Mouse (Mus musculus) heart, postnatal 0 days (tissue): ENCODE measurements around the gene Myo15b. TPM values are rescaled to one million over a fixed set of nuclear protein-coding genes. Genes with fewer than 3 reads are reported as not detected.

Source experiments
- ATAC-seq: fragments of 200-750 bp; cut with Nextera tagmentation; 2 replicates; pipeline ENCODE4 v1.8.0; 2017; ENCODE audit warnings: low read depth, moderate number of reproducible peaks, moderate library complexity; ENCODE audit not compliant: insufficient read depth
- DNase-seq: peaks from one replicate; pipeline ENCODE4 v3.0.0-alpha.2; 2016; ENCODE audit warnings: low spot score
- H3K27ac ChIP-seq: fragments of 300-500 bp; sonication (generic); 2 replicates; pipeline ENCODE4 v1.5.1; 2014; ENCODE audit warnings: low read depth, mild to moderate bottlenecking
- H3K27me3 ChIP-seq: fragments of 300-500 bp; sonication (generic); 2 replicates; pipeline ENCODE4 v1.6.1; 2014; ENCODE audit warnings: low read length, mixed read lengths; ENCODE audit not compliant: control insufficient read depth, insufficient read depth
- H3K36me3 ChIP-seq: fragments of 300-500 bp; sonication (generic); replicated peaks from 2 replicates; pipeline ENCODE4 v1.6.1; 2014; ENCODE audit warnings: low read length, mixed read lengths; ENCODE audit not compliant: control insufficient read depth, insufficient read depth
- H3K4me1 ChIP-seq: fragments of 300-500 bp; sonication (generic); 2 replicates; pipeline ENCODE4 v1.6.1; 2014; ENCODE audit warnings: antibody characterized with exemption; ENCODE audit not compliant: control insufficient read depth, insufficient read depth
- H3K4me2 ChIP-seq: fragments of 300-500 bp; sonication (generic); 2 replicates; pipeline ENCODE4 v1.6.1; 2014; ENCODE audit warnings: low read depth, mild to moderate bottlenecking, low read length, moderate library complexity
- H3K4me3 ChIP-seq: fragments of 300-500 bp; sonication (generic); 2 replicates; pipeline ENCODE4 v1.5.1; 2014; ENCODE audit warnings: low read depth, low read length
- H3K9ac ChIP-seq: fragments of 300-500 bp; sonication (generic); replicated peaks from 2 replicates; pipeline ENCODE4 v1.6.1; 2014; ENCODE audit warnings: low read depth, low read length, mixed read lengths
- H3K9me3 ChIP-seq: fragments of 300-500 bp; sonication (generic); replicated peaks from 2 replicates; pipeline ENCODE4 v1.6.1; 2016; ENCODE audit warnings: low read length; ENCODE audit not compliant: control insufficient read depth
- CTCF ChIP-seq: IDR thresholded peaks from 2 replicates; pipeline ENCODE4 v1.5.1; 2016; ENCODE audit warnings: antibody characterized with exemption, control low read depth, low read depth
- EP300 ChIP-seq: IDR thresholded peaks from 2 replicates; pipeline ENCODE4 v1.6.1; 2016; ENCODE audit warnings: antibody characterized with exemption, low read depth
- whole genome bisulfite sequencing: fragments of 180-500 bp; shearing (Covaris S2); extraction: QIAGEN DNeasy Blood & Tissue Kit; methylation state at CpG from one replicate; pipeline ENCODE4 v1.1.7; 2014; 5-methylcytosine and 5-hydroxymethylcytosine counted together
- polyA plus RNA-seq: library from polyadenylated mRNA; unstranded; fragments of >200 nt; fragmentation: Nextera tagmentation; extraction: Ambion mirVana; gene quantifications from 2 replicates; pipeline ENCODE4 v1.2.1, GENCODE M21; 2015
- total RNA-seq: library from RNA; depleted of rRNA; stranded (reverse); fragments of >200 nt; gene quantifications from 2 replicates; pipeline ENCODE4 v1.2.3, GENCODE M21; 2014; ENCODE audit warnings: low replicate concordance

Myo15b gene
- total and polyA plus RNA-seq, 2 experiments from 2014 or later, result 0.04 TPM; not detected in 1

DNA sequence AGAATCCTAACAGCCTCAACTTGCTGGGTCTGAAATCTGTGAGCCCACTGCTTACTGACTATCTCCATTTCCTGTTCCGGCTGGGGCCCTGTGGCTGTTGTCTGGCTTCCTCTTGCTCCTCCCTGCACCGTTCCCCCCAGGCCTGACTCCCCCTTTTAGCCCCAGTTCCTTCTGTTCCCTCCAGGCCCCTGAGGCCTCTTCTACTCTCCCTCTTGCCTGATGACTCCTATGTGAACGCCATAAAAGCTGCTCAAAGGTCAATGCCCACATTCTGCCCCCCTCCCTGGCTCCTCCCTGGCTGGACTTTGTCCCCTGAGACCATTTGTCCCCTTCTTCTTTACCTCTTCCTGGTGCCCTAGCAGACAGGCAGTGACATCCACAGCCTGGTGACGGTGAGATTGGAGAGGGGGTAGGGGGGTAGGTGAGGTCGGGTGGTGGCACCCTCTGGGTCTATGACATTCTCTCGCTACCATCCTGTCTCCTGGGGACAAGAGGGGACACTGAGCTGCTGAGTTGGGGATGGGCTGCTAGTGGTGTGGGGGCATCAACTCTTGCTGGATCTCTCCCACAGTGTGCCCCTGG is 19.1 kb downstream of the Myo15b start:
- H3K4me2 ChIP-seq, result no peak overlapping the region
- no peak overlapping the region for H3K9ac ChIP-seq
- 57% methylated on average over 6 of the region's 6 CpGs for WGBS
- no peaks in the 10 kb centered on the region for H3K36me3 ChIP-seq
- DNase-seq (no peak), ATAC-seq (no peak)
- no peaks in the 10 kb centered on the region for H3K9me3 ChIP-seq
- H3K27ac ChIP-seq, result no peak overlapping the region
- H3K27me3 ChIP-seq, result no peaks in the 10 kb centered on the region
- 0 out of 2 replicates have a peak, but pooled peaks cover 1% of the 10 kb centered on the region for H3K4me1 ChIP-seq
- H3K4me3 ChIP-seq, result no peak overlapping the region
- no peak for TF ChIP-seq CTCF
- no peak for TF ChIP-seq EP300

DNA sequence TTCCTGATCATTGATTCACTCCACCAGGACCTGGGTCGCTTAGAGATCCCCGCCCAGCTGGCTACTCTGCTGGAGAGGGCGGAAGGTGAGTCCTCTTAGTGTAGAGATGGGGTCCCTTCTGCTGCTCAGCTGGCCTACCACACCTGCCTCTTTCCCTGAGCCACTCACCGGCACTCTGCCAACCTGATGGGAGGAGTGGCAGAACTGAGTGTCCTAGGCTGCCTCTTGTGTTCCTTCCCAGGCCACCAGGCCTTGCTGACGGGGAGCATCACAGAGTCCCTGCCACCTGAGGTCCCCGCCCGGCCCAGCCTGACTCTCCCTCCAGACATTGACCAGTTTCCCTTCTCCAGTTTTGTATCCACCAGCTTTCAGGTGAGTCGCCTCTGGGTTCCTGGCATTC is 19.9 kb downstream of the Myo15b start:
- 79% methylated on average over 8 of the region's 8 CpGs for WGBS

GRCm38 (mm10) chr11:115881002-115881401 is 22.8 kb downstream of the Myo15b start:
- Histone ChIP-seq H3K9ac (no peak overlapping the region), H3K4me3 (no peak overlapping the region), H3K36me3 (no peaks in the 10 kb centered on the region), H3K9me3 (no peaks in the 10 kb centered on the region), H3K27me3 (peaks cover 11% of the 10 kb centered on the region; the same call in 1 of the 2 replicates), H3K27ac (no peak overlapping the region), H3K4me2 (no peak overlapping the region), H3K4me1 (no peaks in the 10 kb centered on the region)
- 31% methylated on average over 5 of the region's 5 CpGs for WGBS
- ATAC-seq, result no peak
- no peak for DNase-seq
- TF ChIP-seq EP300 (no peak), CTCF (peak; percentile 55)

More for the DNA sequence above, 19.9 kb downstream of the Myo15b start:
- no peak overlapping the region for H3K27ac ChIP-seq
- DNase-seq (no peak), ATAC-seq (no peak)
- TF ChIP-seq EP300, result no peak
- no peak overlapping the region for H3K4me3 ChIP-seq
- H3K4me1 ChIP-seq, result no peaks in the 10 kb centered on the region
- no peaks in the 10 kb centered on the region for H3K9me3 ChIP-seq
- peaks cover 4% of the 10 kb centered on the region; the same call in 1 of the 2 replicates for H3K27me3 ChIP-seq
- H3K9ac ChIP-seq, result no peak overlapping the region
- no peaks in the 10 kb centered on the region for H3K36me3 ChIP-seq
- H3K4me2 ChIP-seq, result no peak overlapping the region

DNA sequence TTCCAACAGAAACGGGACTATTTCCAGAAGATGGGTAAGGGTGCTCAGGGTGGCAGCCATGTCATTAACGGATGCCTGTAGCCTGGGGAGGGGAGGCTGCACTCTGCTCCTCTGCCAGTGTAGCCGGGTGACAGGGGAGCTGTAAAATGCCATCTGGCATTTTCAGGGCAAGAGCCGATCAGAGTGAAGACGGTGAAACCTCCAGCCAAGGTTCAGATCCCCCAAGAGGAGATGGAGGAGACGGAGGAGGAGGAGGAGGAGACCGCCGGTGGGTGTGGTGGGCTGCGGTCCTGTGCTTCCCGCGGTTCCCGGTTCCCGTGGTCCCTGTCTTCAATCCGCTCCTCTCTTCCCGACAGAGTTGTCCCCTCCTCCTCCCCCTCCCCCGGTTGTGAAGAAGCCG is 25.0 kb downstream of the Myo15b start:
- 0 out of 2 replicates have a peak, but pooled peaks cover 4% of the 10 kb centered on the region for H3K4me1 ChIP-seq
- H3K4me2 ChIP-seq, result no peak overlapping the region
- no peaks in the 10 kb centered on the region for H3K9me3 ChIP-seq
- H3K9ac ChIP-seq, result no peak overlapping the region
- ATAC-seq (no peak), DNase-seq (no peak)
- no peaks in the 10 kb centered on the region for H3K36me3 ChIP-seq
- H3K27me3 ChIP-seq, result peaks cover 11% of the 10 kb centered on the region; the same call in 1 of the 2 replicates
- H3K27ac ChIP-seq, result no peak overlapping the region
- 19% methylated on average over 13 of the region's 17 CpGs for WGBS
- no peak for TF ChIP-seq EP300
- TF ChIP-seq CTCF, result no peak
- H3K4me3 ChIP-seq, result no peak overlapping the region

DNA sequence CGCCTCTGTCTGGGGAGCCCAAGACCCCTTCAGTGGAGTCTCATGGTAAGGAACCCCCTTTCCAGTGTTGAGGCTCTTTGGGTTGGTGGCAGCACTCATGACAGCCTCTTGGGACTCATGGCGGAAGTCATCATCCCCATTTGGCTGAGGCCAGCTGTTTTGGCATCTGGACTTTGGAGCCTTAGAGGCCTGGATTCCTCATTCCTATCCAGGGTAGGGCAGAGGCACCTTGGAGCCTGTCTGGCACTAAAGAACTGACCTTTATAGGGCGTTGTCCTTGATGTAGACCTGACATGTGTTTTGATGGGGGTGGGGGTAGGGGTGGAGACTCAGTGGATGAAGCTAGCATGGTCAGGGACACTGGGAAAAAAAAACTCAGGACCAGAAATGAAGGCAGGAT is 26.2 kb downstream of the Myo15b start:
- H3K27me3 ChIP-seq, result peaks cover 11% of the 10 kb centered on the region; the same call in 1 of the 2 replicates
- no peaks in the 10 kb centered on the region for H3K36me3 ChIP-seq
- H3K9me3 ChIP-seq, result no peaks in the 10 kb centered on the region
- TF ChIP-seq CTCF (no peak), EP300 (no peak)
- no peak overlapping the region for H3K27ac ChIP-seq
- no peak overlapping the region for H3K4me2 ChIP-seq
- no peak overlapping the region for H3K4me3 ChIP-seq
- DNase-seq (no peak), ATAC-seq (no peak)
- no peak overlapping the region for H3K9ac ChIP-seq
- H3K4me1 ChIP-seq, result 0 out of 2 replicates have a peak, but pooled peaks cover 4% of the 10 kb centered on the region
- 90% methylated on average over 3 of the region's 3 CpGs for WGBS

GRCm38 (mm10) chr11:115885281-115885680 is 27.1 kb downstream of the Myo15b start:
- Histone ChIP-seq H3K27ac (no peak overlapping the region), H3K9ac (no peak overlapping the region), H3K36me3 (no peaks in the 10 kb centered on the region), H3K4me3 (no peak overlapping the region), H3K27me3 (peaks cover 11% of the 10 kb centered on the region; the same call in 1 of the 2 replicates), H3K4me2 (no peak overlapping the region), H3K4me1 (0 out of 2 replicates have a peak, but pooled peaks cover 4% of the 10 kb centered on the region), H3K9me3 (no peaks in the 10 kb centered on the region)
- TF ChIP-seq CTCF, result no peak
- WGBS, result 67% methylated on average over 11 of the region's 11 CpGs
- ATAC-seq (no peak), DNase-seq (no peak)
